Mouse (Mus musculus) stomach, embryonic 15.5 days (tissue): ENCODE results near the gene Cpn1. TPM values are rescaled to one million over a fixed set of nuclear protein-coding genes. Genes with fewer than 3 reads are reported as not detected.

ENCODE experiments used
- ATAC-seq: fragments of 200-750 bp; cut with Nextera tagmentation; 2 replicates; pipeline ENCODE4 v1.8.0; 2017; ENCODE audit warnings: low read depth, moderate number of reproducible peaks, moderate TSS enrichment; ENCODE audit not compliant: insufficient read depth, low FRiP score
- H3K27ac ChIP-seq: fragments of 300-500 bp; sonication (generic); 2 replicates; pipeline ENCODE4 v1.5.1; 2015; ENCODE audit warnings: mild to moderate bottlenecking, inconsistent platforms
- H3K27me3 ChIP-seq: fragments of 300-500 bp; sonication (generic); replicated peaks from 2 replicates; pipeline ENCODE4 v1.6.1; 2015; ENCODE audit warnings: inconsistent platforms
- H3K36me3 ChIP-seq: fragments of 300-500 bp; sonication (generic); 2 replicates; pipeline ENCODE4 v1.6.1; 2015; ENCODE audit warnings: inconsistent platforms
- H3K4me1 ChIP-seq: fragments of 300-500 bp; sonication (generic); 2 replicates; pipeline ENCODE4 v1.6.1; 2015; ENCODE audit warnings: inconsistent platforms
- H3K4me2 ChIP-seq: fragments of 300-500 bp; sonication (generic); 2 replicates; pipeline ENCODE4 v1.6.1; 2015; ENCODE audit warnings: mild to moderate bottlenecking, inconsistent platforms
- H3K4me3 ChIP-seq: fragments of 300-500 bp; sonication (generic); replicated peaks from 2 replicates; pipeline ENCODE4 v1.5.1; 2015; ENCODE audit warnings: inconsistent platforms
- H3K9ac ChIP-seq: fragments of 300-500 bp; sonication (generic); 2 replicates; pipeline ENCODE4 v1.6.1; 2015; ENCODE audit warnings: inconsistent platforms
- H3K9me3 ChIP-seq: fragments of 300-500 bp; sonication (generic); 2 replicates; pipeline ENCODE4 v1.6.1; 2016; ENCODE audit warnings: inconsistent platforms
- WGBS: fragments of 180-500 bp; shearing (Covaris S2); methylation state at CpG from one replicate; pipeline ENCODE4 v1.1.7; 2015; 5-methylcytosine and 5-hydroxymethylcytosine counted together
- polyA plus RNA-seq: library from polyadenylated mRNA; unstranded; fragments of >200 nt; fragmentation: Nextera tagmentation; extraction: Ambion mirVana; gene quantifications from 2 replicates; pipeline ENCODE4 v1.2.1, GENCODE M21; 2015

Cpn1 gene
- polyA plus RNA-seq, 1 experiment from 2014 or later, result 52.6 TPM

DNA sequence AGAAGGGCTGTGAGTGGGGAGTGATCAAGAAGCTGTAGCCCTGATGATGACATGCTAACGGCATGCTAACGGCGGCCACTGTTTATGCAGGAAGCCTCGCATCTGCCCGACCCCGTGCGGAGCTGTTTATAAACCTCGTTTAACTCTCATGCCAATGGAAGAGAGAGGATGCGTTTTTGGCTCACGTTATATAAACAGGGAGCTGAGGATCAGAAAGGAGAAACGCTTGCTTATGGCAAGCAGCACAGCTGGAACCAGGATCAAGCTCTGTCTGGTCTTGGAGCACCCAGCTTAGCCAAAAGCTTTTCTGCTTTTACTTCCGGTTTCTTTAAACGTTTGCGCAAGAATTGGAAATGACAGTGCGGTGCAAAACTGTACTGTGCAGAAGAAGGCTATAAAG lies 22.4 kb upstream of the Cpn1 start:
- H3K9me3 ChIP-seq, result no peaks in the 10 kb centered on the region
- no peaks in the 10 kb centered on the region for H3K27me3 ChIP-seq
- no peak overlapping the region; the same call in 1 of the 2 replicates for H3K4me2 ChIP-seq
- no peak overlapping the region for H3K4me3 ChIP-seq
- ATAC-seq, result peak; percentile 22; the same call in 1 of the 2 replicates
- WGBS, result 40% methylated on average over 15 of the region's 15 CpGs
- H3K9ac ChIP-seq, result no peak overlapping the region
- H3K36me3 ChIP-seq, result no peaks in the 10 kb centered on the region
- H3K4me1 ChIP-seq, result no peaks in the 10 kb centered on the region
- H3K27ac ChIP-seq, result peak overlapping the region; percentile 40; the same call in 1 of the 2 replicates

DNA sequence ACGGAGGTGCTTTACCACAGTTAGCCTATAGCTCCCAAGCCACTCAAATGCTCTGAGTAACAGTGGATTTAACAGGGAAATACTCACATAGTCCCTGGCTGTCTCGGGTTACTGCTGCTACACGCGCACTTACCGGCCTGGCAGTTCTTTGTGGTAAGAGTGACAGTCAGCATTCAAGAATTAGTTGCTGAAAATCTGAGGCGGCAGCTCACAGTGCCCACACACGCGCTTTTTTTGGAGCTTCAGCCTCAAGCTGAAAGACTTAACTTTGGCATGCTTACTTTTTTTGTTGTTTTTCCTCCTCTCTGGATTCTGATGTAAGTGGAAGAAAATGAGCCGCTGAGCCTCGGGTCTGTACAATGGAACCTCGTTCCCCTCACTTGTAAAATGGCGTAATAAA lies 20.8 kb upstream of the Cpn1 start:
- H3K9me3 ChIP-seq, result no peaks in the 10 kb centered on the region
- 72% methylated on average over 12 of the region's 12 CpGs for WGBS
- H3K27me3 ChIP-seq, result no peaks in the 10 kb centered on the region
- H3K36me3 ChIP-seq, result no peaks in the 10 kb centered on the region
- H3K4me2 ChIP-seq, result no peak overlapping the region
- H3K9ac ChIP-seq, result no peak overlapping the region
- H3K27ac ChIP-seq, result no peak overlapping the region
- no peak for ATAC-seq
- no peaks in the 10 kb centered on the region for H3K4me1 ChIP-seq
- H3K4me3 ChIP-seq, result no peak overlapping the region

DNA sequence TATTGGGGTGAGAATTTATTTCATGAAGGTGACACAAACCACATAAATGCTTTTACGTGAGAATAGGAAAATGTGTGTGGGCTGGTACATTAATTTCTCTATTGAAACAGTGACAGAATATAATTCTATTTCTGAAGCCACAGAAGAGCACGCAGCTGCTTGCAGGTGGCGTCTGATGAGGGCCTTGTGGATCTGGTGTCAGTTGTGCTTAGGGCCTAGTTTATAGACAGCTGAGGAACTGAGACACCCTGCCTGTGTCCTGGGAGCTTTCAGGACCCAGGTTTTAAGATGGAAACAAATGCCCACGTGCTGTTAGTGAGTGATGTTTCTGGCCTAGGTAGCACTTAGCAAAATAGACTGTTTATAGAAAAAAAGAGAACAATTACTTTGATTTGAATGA lies 18.7 kb upstream of the Cpn1 start:
- Histone ChIP-seq H3K9me3 (no peaks in the 10 kb centered on the region), H3K27me3 (no peaks in the 10 kb centered on the region), H3K4me1 (no peaks in the 10 kb centered on the region), H3K4me3 (no peak overlapping the region), H3K4me2 (no peak overlapping the region), H3K27ac (no peak overlapping the region), H3K9ac (no peak overlapping the region), H3K36me3 (no peaks in the 10 kb centered on the region)
- 55% methylated on average over 4 of the region's 4 CpGs for WGBS
- no peak for ATAC-seq

DNA sequence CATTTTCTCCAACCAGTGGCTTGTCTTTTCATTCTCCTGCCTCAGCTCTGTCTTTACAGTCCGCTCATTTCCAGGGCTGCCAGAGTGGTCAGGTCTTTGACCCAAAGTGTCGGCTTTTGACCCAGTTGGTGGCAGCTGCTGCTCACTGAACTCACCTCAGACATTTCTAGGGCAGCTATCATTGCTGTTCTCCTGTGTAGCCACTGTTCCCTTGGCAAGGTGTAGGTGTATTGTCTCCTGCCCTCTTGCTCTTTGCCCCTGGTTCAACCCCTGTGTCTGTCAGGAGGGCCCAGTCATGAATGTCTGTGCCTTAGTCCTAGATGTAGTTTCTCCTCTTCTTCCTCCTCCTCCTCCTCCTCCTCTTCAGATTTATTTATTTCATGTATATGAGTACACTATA lies 17.9 kb upstream of the Cpn1 start:
- Histone ChIP-seq H3K27me3 (no peaks in the 10 kb centered on the region), H3K36me3 (no peaks in the 10 kb centered on the region), H3K4me3 (no peak overlapping the region), H3K4me2 (no peak overlapping the region), H3K9me3 (no peaks in the 10 kb centered on the region), H3K4me1 (no peaks in the 10 kb centered on the region), H3K9ac (no peak overlapping the region), H3K27ac (no peak overlapping the region)
- 88% methylated on average over 2 of the region's 2 CpGs for WGBS
- ATAC-seq, result no peak

DNA sequence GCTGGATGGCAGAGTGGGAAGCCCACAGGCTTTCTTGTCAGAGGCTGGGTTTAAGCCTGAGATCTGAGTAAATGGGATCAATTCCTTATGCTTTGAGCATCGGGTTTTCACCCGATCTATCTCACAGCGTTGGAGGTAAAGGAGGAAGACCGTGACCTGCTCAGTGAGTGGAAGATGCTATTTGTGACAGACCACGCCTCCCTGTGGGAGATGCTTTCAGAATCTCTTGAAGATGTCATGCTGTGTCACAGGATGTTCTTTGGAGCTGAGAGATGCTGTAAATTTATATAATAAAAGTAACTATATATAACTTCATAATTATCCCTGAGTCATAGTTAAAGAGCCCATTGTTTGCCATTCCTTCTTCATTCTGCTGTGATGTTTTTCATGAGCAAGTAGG lies 14.4 kb upstream of the Cpn1 start:
- H3K27ac ChIP-seq, result no peak overlapping the region
- no peak for ATAC-seq
- no peak overlapping the region for H3K9ac ChIP-seq
- no peaks in the 10 kb centered on the region for H3K36me3 ChIP-seq
- H3K4me3 ChIP-seq, result no peak overlapping the region
- H3K4me1 ChIP-seq, result no peaks in the 10 kb centered on the region
- no peaks in the 10 kb centered on the region for H3K27me3 ChIP-seq
- no peak overlapping the region for H3K4me2 ChIP-seq
- H3K9me3 ChIP-seq, result no peaks in the 10 kb centered on the region
- WGBS, result 79% methylated on average over 5 of the region's 5 CpGs

DNA sequence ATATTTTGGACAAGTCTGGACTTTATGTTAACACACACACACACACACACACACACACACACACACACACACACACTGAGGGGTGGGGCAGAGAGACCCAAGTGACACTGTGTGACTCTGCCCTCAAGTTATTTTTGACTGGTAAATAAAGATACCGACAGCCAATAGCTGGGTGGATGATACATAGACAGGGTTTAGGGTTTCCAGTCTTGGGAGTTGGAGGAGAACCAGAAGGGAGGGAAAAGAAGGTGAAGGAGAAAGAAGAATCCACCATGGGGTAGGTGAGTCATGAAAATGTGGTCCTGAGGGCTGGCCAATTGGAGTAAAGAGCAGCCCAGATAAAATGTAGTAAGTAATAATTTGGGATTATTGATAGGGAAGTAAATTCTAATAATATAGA lies 13.7 kb upstream of the Cpn1 start:
- Histone ChIP-seq H3K9ac (no peak overlapping the region), H3K4me1 (no peaks in the 10 kb centered on the region), H3K4me3 (no peak overlapping the region), H3K9me3 (no peaks in the 10 kb centered on the region), H3K36me3 (no peaks in the 10 kb centered on the region), H3K27ac (no peak overlapping the region), H3K4me2 (no peak overlapping the region), H3K27me3 (no peaks in the 10 kb centered on the region)
- ATAC-seq, result no peak
- WGBS, result 56% methylated on average over 1 of the region's 1 CpGs

DNA sequence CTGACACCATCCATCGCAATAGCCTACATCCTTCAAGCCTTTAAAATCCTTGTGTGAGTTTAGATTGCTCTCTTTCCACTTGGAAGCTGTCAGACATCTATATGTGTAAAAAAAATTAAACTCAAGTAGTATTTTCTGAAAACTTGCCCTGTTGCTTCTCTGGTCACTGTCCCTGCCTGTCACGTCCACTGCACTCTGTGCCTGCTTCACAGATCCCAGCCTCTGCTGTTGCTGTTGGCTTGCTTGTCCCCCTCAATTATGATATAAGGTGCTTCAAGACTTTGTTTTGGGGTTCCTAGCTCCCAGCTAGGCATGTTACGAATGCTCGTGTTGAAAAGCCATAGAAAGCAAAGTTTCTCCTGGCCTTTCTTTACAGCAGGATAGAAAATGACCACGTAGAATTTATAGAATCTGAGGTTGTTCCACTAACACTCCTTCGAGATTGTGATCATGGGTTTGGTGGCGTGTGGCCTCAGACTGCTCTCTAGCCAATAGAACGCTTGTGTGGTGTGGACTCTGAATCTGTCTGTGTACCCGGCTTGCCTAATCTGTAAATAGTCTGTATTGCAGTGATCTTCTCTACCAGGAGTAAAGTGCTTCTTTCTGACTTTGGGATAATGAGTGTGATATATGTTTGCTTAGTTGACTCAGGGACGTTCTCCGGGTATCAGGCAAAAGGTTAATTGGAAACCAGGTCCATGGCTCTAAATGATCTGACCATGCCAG lies 12.6 kb upstream of the Cpn1 start:
- Histone ChIP-seq H3K4me1 (no peaks in the 10 kb centered on the region), H3K4me3 (no peak overlapping the region), H3K9me3 (no peaks in the 10 kb centered on the region), H3K27ac (no peak overlapping the region), H3K9ac (no peak overlapping the region), H3K36me3 (no peaks in the 10 kb centered on the region), H3K4me2 (no peak overlapping the region), H3K27me3 (no peaks in the 10 kb centered on the region)
- WGBS, result 72% methylated on average over 11 of the region's 11 CpGs
- no peak; the same call in 1 of the 2 replicates for ATAC-seq

DNA sequence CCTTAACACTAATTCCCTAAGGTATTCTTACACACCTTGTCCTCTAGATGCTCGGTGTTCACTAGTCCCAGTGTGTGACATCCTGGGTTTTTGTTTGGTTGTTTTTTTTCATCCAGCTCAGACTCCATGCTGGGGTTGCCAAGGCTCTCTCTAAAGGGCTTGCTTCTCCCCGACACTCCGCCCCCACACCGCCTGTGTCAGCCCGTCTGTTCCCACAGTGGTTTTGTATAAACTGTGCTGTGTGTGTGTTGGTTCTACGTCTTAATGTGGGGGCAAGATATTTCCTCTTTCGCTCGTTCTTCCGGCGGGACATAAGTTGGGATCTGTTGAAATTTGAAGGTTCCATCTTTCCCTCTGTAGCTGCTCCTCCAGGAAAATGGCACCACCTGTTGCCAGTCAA lies 11.7 kb upstream of the Cpn1 start:
- no peak overlapping the region for H3K27ac ChIP-seq
- no peak for ATAC-seq
- H3K9ac ChIP-seq, result no peak overlapping the region
- H3K4me2 ChIP-seq, result no peak overlapping the region
- H3K4me3 ChIP-seq, result no peak overlapping the region
- no peaks in the 10 kb centered on the region for H3K9me3 ChIP-seq
- H3K36me3 ChIP-seq, result no peaks in the 10 kb centered on the region
- WGBS, result 71% methylated on average over 10 of the region's 10 CpGs
- H3K27me3 ChIP-seq, result no peaks in the 10 kb centered on the region
- H3K4me1 ChIP-seq, result no peaks in the 10 kb centered on the region

DNA sequence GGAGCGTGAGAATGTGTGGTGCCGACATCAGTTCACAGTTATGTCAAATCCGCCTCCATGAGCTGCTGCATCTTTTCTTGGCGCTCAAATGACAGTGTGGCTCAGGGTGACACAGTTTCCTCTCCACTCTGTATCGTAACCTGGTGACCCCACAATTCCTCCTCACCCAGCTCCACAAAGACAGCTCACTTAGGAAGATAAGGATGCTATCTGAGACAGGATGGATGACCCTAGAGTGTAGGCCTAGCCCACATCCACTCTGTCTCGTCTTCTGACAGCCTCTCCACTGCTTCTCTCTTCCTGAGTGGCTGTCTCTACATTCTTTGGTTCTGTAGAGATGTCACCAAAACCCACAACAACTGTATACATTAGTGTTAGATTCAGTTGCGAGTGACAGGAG lies 9.1 kb upstream of the Cpn1 start:
- H3K27me3 ChIP-seq, result no peaks in the 10 kb centered on the region
- H3K4me1 ChIP-seq, result no peaks in the 10 kb centered on the region
- H3K4me3 ChIP-seq, result no peak overlapping the region
- no peaks in the 10 kb centered on the region for H3K36me3 ChIP-seq
- WGBS, result 56% methylated on average over 7 of the region's 7 CpGs
- no peaks in the 10 kb centered on the region for H3K9me3 ChIP-seq
- H3K4me2 ChIP-seq, result no peak overlapping the region
- H3K9ac ChIP-seq, result no peak overlapping the region
- no peak for ATAC-seq
- H3K27ac ChIP-seq, result no peak overlapping the region

DNA sequence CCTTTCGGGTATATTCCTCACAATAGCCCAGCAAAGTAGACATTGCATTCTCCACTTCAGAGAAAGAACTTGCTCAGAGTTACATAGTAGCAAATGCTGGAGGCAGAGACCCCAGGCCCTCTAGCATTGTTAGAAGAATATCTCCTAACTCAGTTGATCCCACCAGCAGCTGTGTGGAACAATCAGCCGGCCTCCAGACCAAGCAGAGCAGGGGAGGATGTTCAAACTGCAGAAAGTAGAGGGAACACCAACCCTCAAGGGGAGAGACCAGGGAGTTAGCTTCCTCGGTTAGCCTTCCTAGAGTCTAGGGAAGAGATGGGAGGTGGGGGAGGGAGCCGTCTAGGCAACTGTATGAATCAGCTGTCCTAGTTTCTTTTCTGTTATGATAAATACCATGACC lies 6.1 kb upstream of the Cpn1 start:
- WGBS, result 63% methylated on average over 4 of the region's 4 CpGs
- no peak overlapping the region for H3K4me2 ChIP-seq
- H3K27ac ChIP-seq, result no peak overlapping the region
- no peaks in the 10 kb centered on the region for H3K4me1 ChIP-seq
- H3K27me3 ChIP-seq, result no peaks in the 10 kb centered on the region
- no peaks in the 10 kb centered on the region for H3K36me3 ChIP-seq
- no peak overlapping the region for H3K4me3 ChIP-seq
- no peak overlapping the region for H3K9ac ChIP-seq
- ATAC-seq, result no peak
- no peaks in the 10 kb centered on the region for H3K9me3 ChIP-seq

DNA sequence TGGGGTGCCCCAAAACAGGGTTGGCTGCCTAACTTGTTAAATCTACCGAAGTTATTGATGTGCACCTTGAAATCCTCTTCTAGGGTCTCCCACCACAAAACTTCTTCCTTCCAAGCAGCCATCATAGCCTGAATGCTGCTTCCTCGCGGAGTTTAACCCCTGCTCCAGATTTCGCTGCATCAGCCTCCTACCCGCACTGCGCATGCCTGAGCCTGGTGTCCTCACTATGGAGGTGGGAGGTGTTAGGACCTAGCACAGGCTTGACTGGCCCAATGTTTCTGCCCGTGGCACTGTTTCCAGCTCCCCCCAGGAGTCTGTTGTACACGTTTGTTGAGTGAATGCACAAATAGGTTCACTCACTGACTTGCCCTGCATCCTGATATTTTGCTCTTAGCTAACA lies 4.0 kb upstream of the Cpn1 start:
- ATAC-seq, result no peak
- H3K36me3 ChIP-seq, result no peaks in the 10 kb centered on the region
- H3K9ac ChIP-seq, result no peak overlapping the region
- no peak overlapping the region for H3K4me2 ChIP-seq
- no peak overlapping the region for H3K27ac ChIP-seq
- 77% methylated on average over 8 of the region's 8 CpGs for WGBS
- no peaks in the 10 kb centered on the region for H3K27me3 ChIP-seq
- no peak overlapping the region for H3K4me3 ChIP-seq
- no peaks in the 10 kb centered on the region for H3K4me1 ChIP-seq
- H3K9me3 ChIP-seq, result no peaks in the 10 kb centered on the region

DNA sequence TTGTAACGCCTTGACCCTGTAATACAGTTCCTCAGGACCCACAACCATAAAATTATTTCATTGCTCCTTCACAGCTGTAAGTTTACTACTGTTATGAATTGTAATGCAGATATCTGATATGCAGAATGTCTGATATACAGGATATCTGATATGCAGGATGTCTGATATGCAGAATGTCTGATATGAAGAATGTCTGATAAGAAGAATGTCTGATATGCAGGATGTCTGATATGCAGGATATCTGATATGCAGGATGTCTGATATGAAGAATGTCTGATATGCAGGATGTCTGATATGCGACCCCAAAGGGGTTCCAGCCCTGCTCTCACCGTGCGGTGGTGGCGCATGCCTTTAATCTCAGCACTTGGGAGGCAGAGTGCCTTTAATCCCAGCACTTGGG lies 4.4 kb downstream of the Cpn1 start:
- Histone ChIP-seq H3K9me3 (no peaks in the 10 kb centered on the region), H3K36me3 (no peaks in the 10 kb centered on the region), H3K4me2 (no peak overlapping the region), H3K4me3 (no peak overlapping the region), H3K27me3 (no peaks in the 10 kb centered on the region), H3K4me1 (no peaks in the 10 kb centered on the region), H3K27ac (no peak overlapping the region), H3K9ac (no peak overlapping the region)
- 87% methylated on average over 5 of the region's 5 CpGs for WGBS
- ATAC-seq, result no peak

DNA sequence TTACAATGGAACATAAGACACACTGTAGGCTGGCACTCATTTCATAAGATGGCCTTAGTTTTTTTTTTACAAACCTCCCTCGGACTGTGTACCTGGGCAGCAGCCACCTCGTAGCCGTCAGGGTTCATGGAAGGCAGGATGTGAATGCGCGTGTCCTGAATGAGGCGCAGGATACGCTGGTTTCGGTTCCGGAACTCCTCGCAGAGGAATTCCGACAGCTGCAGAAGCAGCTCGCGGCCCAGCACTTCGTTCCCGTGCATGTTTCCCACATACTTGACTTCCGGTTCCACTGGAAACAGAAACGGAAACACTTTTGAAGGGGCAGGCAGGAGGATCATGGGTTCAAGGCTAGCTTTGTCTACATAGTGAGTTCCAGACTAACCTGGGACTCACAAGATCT lies 5.6 kb downstream of the Cpn1 start:
- no peaks in the 10 kb centered on the region for H3K27me3 ChIP-seq
- H3K4me2 ChIP-seq, result no peak overlapping the region
- no peaks in the 10 kb centered on the region for H3K36me3 ChIP-seq
- H3K27ac ChIP-seq, result no peak overlapping the region
- 91% methylated on average over 17 of the region's 17 CpGs for WGBS
- no peak overlapping the region for H3K9ac ChIP-seq
- H3K4me3 ChIP-seq, result no peak overlapping the region
- no peaks in the 10 kb centered on the region for H3K4me1 ChIP-seq
- H3K9me3 ChIP-seq, result no peaks in the 10 kb centered on the region
- ATAC-seq, result no peak
